Mouse (Mus musculus): Measurements from ENCODE around the gene Afmid. TPM values are rescaled to one million over a fixed set of nuclear protein-coding genes. Genes with fewer than 3 reads are reported as not detected.

The Afmid gene
- polyA plus RNA-seq, 1 experiment from 2014 or later: 2.4 TPM

GRCm38 (mm10) chr11:117836306-117836705 lies 10.6 kb downstream of the Afmid start:
- H3K4me3 ChIP-seq (ENCODE audit: low read depth, low read length): no peak overlapping the region
- H3K4me1 ChIP-seq (ENCODE audit: insufficient read depth, low read depth, low read length): peaks cover 4% of the 10 kb centered on the region; the same call in 1 of the 2 replicates
- H3K4me2 ChIP-seq (replicated peaks; ENCODE audit: low read depth, low read length): peak overlapping the region; percentile 35; the same call in 1 of the 2 replicates
- H3K36me3 ChIP-seq (ENCODE audit: insufficient read depth, low read length): no peaks in the 10 kb centered on the region
- no peaks in the 10 kb centered on the region for H3K27me3 ChIP-seq (replicated peaks; ENCODE audit: insufficient read depth, low read length)
- no peak overlapping the region for H3K27ac ChIP-seq (ENCODE audit: low read length)
- no peaks in the 10 kb centered on the region for H3K9me3 ChIP-seq (ENCODE audit: low read length)
- WGBS: 22% methylated on average over 13 of the region's 13 CpGs
- ATAC-seq (peak; percentile 55), DNase-seq (ENCODE audit: low spot score) (peak; percentile 59)
- no peak for TF ChIP-seq CTCF (IDR thresholded peaks at IDR 0.05)
- TF ChIP-seq EP300 (IDR thresholded peaks at IDR 0.05): no peak
- H3K9ac ChIP-seq (replicated peaks; ENCODE audit: low read depth): no peak overlapping the region

GRCm38 (mm10) chr11:117838572-117838971 lies 12.8 kb downstream of the Afmid start:
- no peak overlapping the region for H3K9ac ChIP-seq (replicated peaks; ENCODE audit: low read depth)
- H3K4me2 ChIP-seq (replicated peaks; ENCODE audit: low read depth, low read length): no peak overlapping the region
- ATAC-seq (no peak), DNase-seq (ENCODE audit: low spot score) (no peak)
- H3K4me3 ChIP-seq (ENCODE audit: low read depth, low read length): no peak overlapping the region
- H3K27me3 ChIP-seq (replicated peaks; ENCODE audit: insufficient read depth, low read length): no peaks in the 10 kb centered on the region
- WGBS: 69% methylated on average over 2 of the region's 2 CpGs
- H3K36me3 ChIP-seq (ENCODE audit: insufficient read depth, low read length): no peaks in the 10 kb centered on the region
- H3K27ac ChIP-seq (ENCODE audit: low read length): no peak overlapping the region
- H3K4me1 ChIP-seq (ENCODE audit: insufficient read depth, low read depth, low read length): no peaks in the 10 kb centered on the region
- no peaks in the 10 kb centered on the region for H3K9me3 ChIP-seq (ENCODE audit: low read length)
- TF ChIP-seq EP300 (IDR thresholded peaks at IDR 0.05) (no peak), CTCF (IDR thresholded peaks at IDR 0.05) (no peak)

- H3K4me3 ChIP-seq (ENCODE audit: low read depth, low read length): no peak overlapping the region
- 94% methylated on average over 1 of the region's 1 CpGs for WGBS
- H3K9ac ChIP-seq (replicated peaks; ENCODE audit: low read depth): no peak overlapping the region
- no peak overlapping the region for H3K4me2 ChIP-seq (replicated peaks; ENCODE audit: low read depth, low read length)
- no peak for DNase-seq (ENCODE audit: low spot score)
- no peaks in the 10 kb centered on the region for H3K27me3 ChIP-seq (replicated peaks; ENCODE audit: insufficient read depth, low read length)
- no peaks in the 10 kb centered on the region for H3K4me1 ChIP-seq (ENCODE audit: insufficient read depth, low read depth, low read length)
- TF ChIP-seq CTCF (IDR thresholded peaks at IDR 0.05) (no peak), EP300 (IDR thresholded peaks at IDR 0.05) (no peak)
- H3K36me3 ChIP-seq (ENCODE audit: insufficient read depth, low read length): no peaks in the 10 kb centered on the region
- ATAC-seq: no peak
- no peaks in the 10 kb centered on the region for H3K9me3 ChIP-seq (ENCODE audit: low read length)
- H3K27ac ChIP-seq (ENCODE audit: low read length): no peak overlapping the region
These were observed 13.3 kb downstream of the Afmid start for GRCm38 (mm10) chr11:117839021-117839420.

DNA sequence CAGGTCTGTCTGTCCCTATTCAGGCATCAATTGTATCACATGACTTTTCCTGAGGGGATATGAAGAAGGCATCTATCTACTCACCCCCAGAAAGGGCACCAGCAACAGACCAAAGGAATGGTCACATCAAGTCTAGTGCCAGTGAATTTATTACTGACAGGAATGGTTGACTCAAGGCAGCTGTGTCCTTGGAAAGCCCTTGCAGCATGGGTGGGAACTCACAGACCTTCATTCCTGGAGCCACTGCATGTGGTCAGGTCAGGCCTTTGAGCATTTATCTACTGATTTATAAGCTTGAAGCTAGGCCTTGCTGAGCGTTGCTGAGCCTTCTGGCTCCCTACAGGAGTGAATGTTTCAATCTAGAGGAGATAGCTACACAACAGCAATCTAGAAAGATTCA lies 15.2 kb downstream of the Afmid start:
- no peaks in the 10 kb centered on the region for H3K36me3 ChIP-seq (ENCODE audit: insufficient read depth, low read length)
- no peaks in the 10 kb centered on the region for H3K9me3 ChIP-seq (ENCODE audit: low read length)
- no peak overlapping the region for H3K27ac ChIP-seq (ENCODE audit: low read length)
- no peak for TF ChIP-seq CTCF (IDR thresholded peaks at IDR 0.05)
- TF ChIP-seq EP300 (IDR thresholded peaks at IDR 0.05): no peak
- 37% methylated on average over 1 of the region's 1 CpGs for WGBS
- H3K27me3 ChIP-seq (replicated peaks; ENCODE audit: insufficient read depth, low read length): no peaks in the 10 kb centered on the region
- H3K9ac ChIP-seq (replicated peaks; ENCODE audit: low read depth): no peak overlapping the region
- no peak for ATAC-seq
- H3K4me2 ChIP-seq (replicated peaks; ENCODE audit: low read depth, low read length): no peak overlapping the region
- H3K4me3 ChIP-seq (ENCODE audit: low read depth, low read length): no peak overlapping the region
- DNase-seq (ENCODE audit: low spot score): no peak
- H3K4me1 ChIP-seq (ENCODE audit: insufficient read depth, low read depth, low read length): no peaks in the 10 kb centered on the region

DNA sequence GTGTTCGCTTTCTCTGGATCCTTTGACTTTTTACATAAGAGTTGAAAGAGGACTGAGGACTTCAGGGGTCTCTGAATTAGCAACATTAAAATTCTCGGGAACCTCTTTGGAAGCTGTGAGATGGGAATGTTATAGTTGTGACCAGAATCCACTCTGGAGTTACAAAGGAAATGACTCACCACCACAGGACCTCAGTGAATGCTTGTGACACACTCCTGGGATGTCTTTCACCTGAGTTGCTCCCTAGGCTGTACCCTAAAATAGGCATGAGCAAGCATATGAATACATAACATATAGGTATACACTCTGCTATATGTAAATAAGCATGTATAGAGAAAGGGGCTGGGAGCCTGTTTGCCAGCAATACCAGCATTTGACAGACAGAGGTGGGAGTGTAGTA lies 17.7 kb downstream of the Afmid start:
- no peak for TF ChIP-seq EP300 (IDR thresholded peaks at IDR 0.05)
- no peak for TF ChIP-seq CTCF (IDR thresholded peaks at IDR 0.05)
- Histone ChIP-seq H3K9me3 (ENCODE audit: low read length) (no peaks in the 10 kb centered on the region), H3K36me3 (ENCODE audit: insufficient read depth, low read length) (no peaks in the 10 kb centered on the region), H3K27me3 (replicated peaks; ENCODE audit: insufficient read depth, low read length) (no peaks in the 10 kb centered on the region), H3K9ac (replicated peaks; ENCODE audit: low read depth) (no peak overlapping the region), H3K27ac (ENCODE audit: low read length) (no peak overlapping the region), H3K4me1 (ENCODE audit: insufficient read depth, low read depth, low read length) (peaks cover 8% of the 10 kb centered on the region; the same call in 1 of the 2 replicates), H3K4me2 (replicated peaks; ENCODE audit: low read depth, low read length) (no peak overlapping the region), H3K4me3 (ENCODE audit: low read depth, low read length) (no peak overlapping the region)
- no peak for ATAC-seq
- no peak for DNase-seq (ENCODE audit: low spot score)
- 71% methylated on average over 2 of the region's 2 CpGs for WGBS

- ATAC-seq (no peak), DNase-seq (ENCODE audit: low spot score) (no peak)
- Histone ChIP-seq H3K36me3 (ENCODE audit: insufficient read depth, low read length) (no peaks in the 10 kb centered on the region), H3K4me2 (replicated peaks; ENCODE audit: low read depth, low read length) (no peak overlapping the region), H3K27ac (ENCODE audit: low read length) (no peak overlapping the region), H3K4me1 (ENCODE audit: insufficient read depth, low read depth, low read length) (peaks cover 13% of the 10 kb centered on the region; the same call in 1 of the 2 replicates), H3K4me3 (ENCODE audit: low read depth, low read length) (no peak overlapping the region), H3K9ac (replicated peaks; ENCODE audit: low read depth) (no peak overlapping the region), H3K27me3 (replicated peaks; ENCODE audit: insufficient read depth, low read length) (no peaks in the 10 kb centered on the region), H3K9me3 (ENCODE audit: low read length) (no peaks in the 10 kb centered on the region)
- 58% methylated on average over 2 of the region's 2 CpGs for WGBS
- TF ChIP-seq CTCF (IDR thresholded peaks at IDR 0.05): no peak
- no peak for TF ChIP-seq EP300 (IDR thresholded peaks at IDR 0.05)
These were observed 19.3 kb downstream of the Afmid start for GRCm38 (mm10) chr11:117844997-117845396.

GRCm38 (mm10) chr11:117845651-117846050 lies 19.9 kb downstream of the Afmid start:
- TF ChIP-seq CTCF (IDR thresholded peaks at IDR 0.05): no peak
- no peak for TF ChIP-seq EP300 (IDR thresholded peaks at IDR 0.05)
- no peak overlapping the region for H3K4me3 ChIP-seq (ENCODE audit: low read depth, low read length)
- 74% methylated on average over 2 of the region's 2 CpGs for WGBS
- DNase-seq (ENCODE audit: low spot score) (no peak), ATAC-seq (no peak)
- no peak overlapping the region for H3K4me2 ChIP-seq (replicated peaks; ENCODE audit: low read depth, low read length)
- no peak overlapping the region for H3K27ac ChIP-seq (ENCODE audit: low read length)
- no peaks in the 10 kb centered on the region for H3K9me3 ChIP-seq (ENCODE audit: low read length)
- H3K9ac ChIP-seq (replicated peaks; ENCODE audit: low read depth): no peak overlapping the region
- no peaks in the 10 kb centered on the region for H3K27me3 ChIP-seq (replicated peaks; ENCODE audit: insufficient read depth, low read length)
- peaks cover 13% of the 10 kb centered on the region; the same call in 1 of the 2 replicates for H3K4me1 ChIP-seq (ENCODE audit: insufficient read depth, low read depth, low read length)
- no peaks in the 10 kb centered on the region for H3K36me3 ChIP-seq (ENCODE audit: insufficient read depth, low read length)

Measured in lung, postnatal 0 days (tissue).